Mouse (Mus musculus) thymus, postnatal 4 days (tissue): ENCODE measurements around the gene Swap70.

Source experiments
- DNase-seq: peaks from one replicate; pipeline ENCODE4 v3.0.0; 2021

The Swap70 gene

GRCm38 (mm10) chr7:110239590-110239989, 18.1 kb downstream of the Swap70 start:
- no peak for DNase-seq

- DNase-seq, result no peak
Measured at GRCm38 (mm10) chr7:110241472-110242289, 20.2 kb downstream of the Swap70 start.

- DNase-seq, result no peak
Measured at GRCm38 (mm10) chr7:110242290-110242581, 20.7 kb downstream of the Swap70 start.

- DNase-seq, result no peak
Measured at GRCm38 (mm10) chr7:110245128-110245527, 23.6 kb downstream of the Swap70 start.

- no peak for DNase-seq
Measured at GRCm38 (mm10) chr7:110246526-110246925, 25.0 kb downstream of the Swap70 start.

GRCm38 (mm10) chr7:110247801-110248200, 26.3 kb downstream of the Swap70 start:
- no peak for DNase-seq

- DNase-seq, result no peak
Measured at GRCm38 (mm10) chr7:110248677-110249076, 27.2 kb downstream of the Swap70 start.

GRCm38 (mm10) chr7:110253861-110254260, 32.4 kb downstream of the Swap70 start:
- no peak for DNase-seq

GRCm38 (mm10) chr7:110254395-110254794, 32.9 kb downstream of the Swap70 start:
- no peak for DNase-seq

GRCm38 (mm10) chr7:110257059-110257458, 35.5 kb downstream of the Swap70 start:
- DNase-seq, result no peak

GRCm38 (mm10) chr7:110258196-110258950, 36.9 kb downstream of the Swap70 start:
- no peak for DNase-seq

- no peak for DNase-seq
Measured at GRCm38 (mm10) chr7:110259966-110260711, 38.6 kb downstream of the Swap70 start.

- DNase-seq, result no peak
Measured at GRCm38 (mm10) chr7:110261807-110262206, 40.3 kb downstream of the Swap70 start.

- no peak for DNase-seq
Measured at GRCm38 (mm10) chr7:110262661-110263060, 41.1 kb downstream of the Swap70 start.

- no peak for DNase-seq
Measured at GRCm38 (mm10) chr7:110263474-110263873, 42.0 kb downstream of the Swap70 start.

GRCm38 (mm10) chr7:110265796-110266195, 44.3 kb downstream of the Swap70 start:
- DNase-seq, result peak; percentile 96

GRCm38 (mm10) chr7:110267014-110267413, 45.5 kb downstream of the Swap70 start:
- DNase-seq, result no peak

GRCm38 (mm10) chr7:110267994-110268393, 46.5 kb downstream of the Swap70 start:
- no peak for DNase-seq

GRCm38 (mm10) chr7:110268511-110268910, 47.0 kb downstream of the Swap70 start:
- DNase-seq, result no peak

GRCm38 (mm10) chr7:110269777-110270176, 48.3 kb downstream of the Swap70 start:
- DNase-seq, result no peak

GRCm38 (mm10) chr7:110270455-110270854, 48.9 kb downstream of the Swap70 start:
- DNase-seq, result no peak

- no peak for DNase-seq
Measured at GRCm38 (mm10) chr7:110271814-110272213, 50.3 kb downstream of the Swap70 start.

- peak; percentile 70 for DNase-seq
Measured at GRCm38 (mm10) chr7:110272434-110272833, 50.9 kb downstream of the Swap70 start.
